Mouse (Mus musculus): ENCODE results near the gene Afm. TPM values are rescaled to one million over a fixed set of nuclear protein-coding genes. Genes with fewer than 3 reads are reported as not detected.

The Afm gene
- polyA plus RNA-seq, 2 experiments: 11.1 to 16.8 TPM

DNA sequence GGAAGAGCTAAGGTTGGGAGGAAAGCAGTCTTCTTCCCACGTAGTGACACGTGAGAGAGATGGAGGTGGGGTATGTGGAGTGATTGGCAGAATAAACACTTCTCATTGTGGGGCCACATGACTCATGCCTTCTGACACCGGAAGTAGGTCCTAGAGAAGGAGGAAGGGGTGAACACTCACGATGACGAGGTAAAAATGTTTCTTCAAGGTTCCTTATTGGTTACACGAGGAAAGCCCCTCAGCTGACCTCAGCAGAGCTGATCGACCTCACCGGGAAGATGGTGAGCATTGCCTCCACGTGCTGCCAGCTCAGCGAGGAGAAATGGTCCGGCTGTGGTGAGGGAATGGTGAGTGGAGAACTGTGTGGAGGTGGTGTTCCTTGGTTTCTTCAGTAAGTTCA, 14.0 kb upstream of the Afm start:
- Histone ChIP-seq H3K9ac (replicated peaks) (no peak overlapping the region), H3K27ac (no peak overlapping the region), H3K4me3 (ENCODE audit: insufficient read depth in 1 of 2, low read depth in 2 of 2, low read length in 2 of 2) (no peak overlapping the region), H3K9me3 (ENCODE audit: control insufficient read depth, low read length) (no peaks in the 10 kb centered on the region), H3K4me1 (replicated peaks; ENCODE audit: control insufficient read depth in 2 of 2, insufficient read depth in 2 of 2, low read length in 1 of 2) (no peaks in the 10 kb centered on the region), H3K4me2 (ENCODE audit: low read depth) (no peak overlapping the region), H3K27me3 (ENCODE audit: control insufficient read depth, insufficient read depth, low read length) (no peaks in the 10 kb centered on the region), H3K36me3 (replicated peaks; ENCODE audit: control insufficient read depth, insufficient read depth, low read depth) (no peaks in the 10 kb centered on the region)
- DNase-seq (ENCODE audit: low read depth in 3 of 3, low spot score in 3 of 3) (no peak), ATAC-seq (ENCODE audit: insufficient read depth) (no peak)
- WGBS (ENCODE audit: insufficient replicate concordance): 36% methylated on average over 11 of the region's 11 CpGs
- TF ChIP-seq CTCF (IDR thresholded peaks at IDR 0.05; ENCODE audit: low read depth): no peak
- no peak for TF ChIP-seq EP300 (IDR thresholded peaks at IDR 0.05; ENCODE audit: low read depth)

DNA sequence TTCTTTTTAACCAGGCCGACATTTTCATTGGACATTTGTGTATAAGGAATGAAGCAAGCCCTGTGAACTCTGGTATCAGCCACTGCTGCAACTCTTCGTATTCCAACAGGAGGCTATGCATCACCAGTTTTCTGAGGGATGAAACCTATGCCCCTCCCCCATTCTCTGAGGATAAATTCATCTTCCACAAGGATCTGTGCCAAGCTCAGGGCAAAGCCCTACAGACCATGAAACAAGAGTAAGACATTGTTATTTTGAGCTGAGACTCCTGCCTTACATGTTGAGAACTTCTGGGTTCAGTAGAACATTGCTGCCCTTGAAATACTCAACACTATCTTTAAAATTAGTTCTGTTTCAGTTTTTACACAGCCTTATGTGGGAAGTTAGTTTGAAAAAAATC, 12.2 kb upstream of the Afm start:
- DNase-seq (ENCODE audit: low read depth in 3 of 3, low spot score in 3 of 3): no peak
- no peaks in the 10 kb centered on the region for H3K4me1 ChIP-seq (replicated peaks; ENCODE audit: control insufficient read depth in 2 of 2, insufficient read depth in 2 of 2, low read length in 1 of 2)
- H3K36me3 ChIP-seq (replicated peaks; ENCODE audit: control insufficient read depth, insufficient read depth, low read depth): no peaks in the 10 kb centered on the region
- no peak overlapping the region for H3K4me3 ChIP-seq (ENCODE audit: insufficient read depth in 1 of 2, low read depth in 2 of 2, low read length in 2 of 2)
- no peak overlapping the region for H3K4me2 ChIP-seq (ENCODE audit: low read depth)
- TF ChIP-seq CTCF (IDR thresholded peaks at IDR 0.05; ENCODE audit: low read depth): no peak
- TF ChIP-seq EP300 (IDR thresholded peaks at IDR 0.05; ENCODE audit: low read depth): no peak
- H3K27ac ChIP-seq: no peak overlapping the region
- no peaks in the 10 kb centered on the region for H3K27me3 ChIP-seq (ENCODE audit: control insufficient read depth, insufficient read depth, low read length)
- no peaks in the 10 kb centered on the region for H3K9me3 ChIP-seq (ENCODE audit: control insufficient read depth, low read length)
- H3K9ac ChIP-seq (replicated peaks): no peak overlapping the region
- ATAC-seq (ENCODE audit: insufficient read depth): no peak
- WGBS (ENCODE audit: insufficient replicate concordance): 57% methylated on average over 2 of the region's 2 CpGs

DNA sequence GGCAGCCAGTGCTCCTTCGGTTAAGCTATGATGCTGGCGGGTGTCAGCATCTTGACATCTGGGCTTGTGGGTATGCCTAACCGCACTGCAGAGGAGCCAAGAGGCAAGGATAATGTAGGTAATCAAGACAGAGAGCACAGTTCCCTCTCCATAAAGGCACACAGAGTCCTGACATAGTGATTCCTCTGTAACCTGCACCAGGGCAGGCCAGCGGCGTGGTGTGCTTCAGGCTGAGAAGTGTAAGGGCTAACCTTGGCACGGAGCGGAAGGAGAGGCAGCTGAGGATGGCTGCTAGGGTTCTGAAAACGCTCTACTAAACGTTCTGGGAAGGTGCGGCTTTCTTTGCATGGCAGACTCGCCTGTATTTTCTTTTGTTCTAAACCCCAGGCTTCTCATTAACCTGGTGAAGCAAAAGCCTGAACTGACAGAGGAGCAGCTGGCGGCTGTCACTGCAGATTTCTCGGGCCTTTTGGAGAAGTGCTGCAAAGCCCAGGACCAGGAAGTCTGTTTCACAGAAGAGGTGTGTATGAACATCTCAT, 11.3 kb upstream of the Afm start:
- no peak for DNase-seq (ENCODE audit: low read depth in 3 of 3, low spot score in 3 of 3)
- no peak overlapping the region for H3K4me2 ChIP-seq (ENCODE audit: low read depth)
- no peaks in the 10 kb centered on the region for H3K27me3 ChIP-seq (ENCODE audit: control insufficient read depth, insufficient read depth, low read length)
- ATAC-seq (ENCODE audit: insufficient read depth): no peak
- H3K4me1 ChIP-seq (replicated peaks; ENCODE audit: control insufficient read depth in 2 of 2, insufficient read depth in 2 of 2, low read length in 1 of 2): no peaks in the 10 kb centered on the region
- 57% methylated on average over 13 of the region's 13 CpGs for WGBS (ENCODE audit: insufficient replicate concordance)
- H3K36me3 ChIP-seq (replicated peaks; ENCODE audit: control insufficient read depth, insufficient read depth, low read depth): no peaks in the 10 kb centered on the region
- no peak overlapping the region for H3K27ac ChIP-seq
- H3K4me3 ChIP-seq (ENCODE audit: insufficient read depth in 1 of 2, low read depth in 2 of 2, low read length in 2 of 2): no peak overlapping the region
- H3K9ac ChIP-seq (replicated peaks): no peak overlapping the region
- H3K9me3 ChIP-seq (ENCODE audit: control insufficient read depth, low read length): no peaks in the 10 kb centered on the region
- TF ChIP-seq CTCF (IDR thresholded peaks at IDR 0.05; ENCODE audit: low read depth): no peak
- no peak for TF ChIP-seq EP300 (IDR thresholded peaks at IDR 0.05; ENCODE audit: low read depth)

DNA sequence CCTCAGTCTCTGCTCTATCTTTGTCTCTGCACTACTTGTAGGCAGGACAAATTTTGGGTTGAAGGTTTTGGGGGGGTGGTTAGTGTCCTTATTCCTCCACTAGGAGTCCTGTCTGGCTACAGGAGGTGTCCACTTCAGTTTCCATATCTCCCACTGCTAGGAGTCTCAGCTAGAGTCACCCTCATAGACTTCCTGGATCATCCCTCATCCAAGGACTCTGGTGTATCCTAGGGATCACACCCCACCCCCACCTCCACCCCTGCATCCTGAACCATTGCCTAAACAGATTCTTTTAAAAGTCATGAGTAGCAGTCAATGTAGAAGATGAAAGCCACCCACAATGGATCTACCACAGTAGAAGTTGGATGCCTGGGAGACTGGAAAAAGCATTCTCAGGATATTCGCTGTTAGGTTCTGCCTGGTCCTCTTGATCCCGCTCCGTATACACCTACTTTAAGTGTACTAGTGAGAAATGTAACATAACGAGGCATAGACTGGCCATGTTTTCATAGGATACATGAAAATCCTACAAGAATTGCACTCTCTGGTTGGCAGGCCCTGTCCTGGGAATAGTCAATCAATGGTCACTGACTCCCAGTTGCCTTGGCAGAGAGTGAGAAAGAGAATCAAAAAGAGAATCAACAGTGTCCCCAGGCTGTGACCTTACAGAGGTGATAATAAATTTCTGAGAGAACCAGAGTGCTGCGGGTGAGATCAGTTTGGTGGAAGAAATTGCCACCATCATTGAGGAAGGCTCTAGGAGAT, 8.7 kb upstream of the Afm start:
- ATAC-seq (ENCODE audit: insufficient read depth): peak; percentile 47
- no peak for TF ChIP-seq EP300 (IDR thresholded peaks at IDR 0.05; ENCODE audit: low read depth)
- TF ChIP-seq CTCF (IDR thresholded peaks at IDR 0.05; ENCODE audit: low read depth): no peak
- WGBS (ENCODE audit: insufficient replicate concordance): 67% methylated on average over 5 of the region's 5 CpGs
- Histone ChIP-seq H3K27ac (no peak overlapping the region), H3K4me1 (replicated peaks; ENCODE audit: control insufficient read depth in 2 of 2, insufficient read depth in 2 of 2, low read length in 1 of 2) (no peaks in the 10 kb centered on the region), H3K36me3 (replicated peaks; ENCODE audit: control insufficient read depth, insufficient read depth, low read depth) (no peaks in the 10 kb centered on the region), H3K9ac (replicated peaks) (no peak overlapping the region), H3K27me3 (ENCODE audit: control insufficient read depth, insufficient read depth, low read length) (no peaks in the 10 kb centered on the region), H3K4me2 (ENCODE audit: low read depth) (no peak overlapping the region), H3K9me3 (ENCODE audit: control insufficient read depth, low read length) (no peaks in the 10 kb centered on the region), H3K4me3 (ENCODE audit: insufficient read depth in 1 of 2, low read depth in 2 of 2, low read length in 2 of 2) (no peak overlapping the region)
- DNase-seq (ENCODE audit: low read depth in 3 of 3, low spot score in 3 of 3): no peak

DNA sequence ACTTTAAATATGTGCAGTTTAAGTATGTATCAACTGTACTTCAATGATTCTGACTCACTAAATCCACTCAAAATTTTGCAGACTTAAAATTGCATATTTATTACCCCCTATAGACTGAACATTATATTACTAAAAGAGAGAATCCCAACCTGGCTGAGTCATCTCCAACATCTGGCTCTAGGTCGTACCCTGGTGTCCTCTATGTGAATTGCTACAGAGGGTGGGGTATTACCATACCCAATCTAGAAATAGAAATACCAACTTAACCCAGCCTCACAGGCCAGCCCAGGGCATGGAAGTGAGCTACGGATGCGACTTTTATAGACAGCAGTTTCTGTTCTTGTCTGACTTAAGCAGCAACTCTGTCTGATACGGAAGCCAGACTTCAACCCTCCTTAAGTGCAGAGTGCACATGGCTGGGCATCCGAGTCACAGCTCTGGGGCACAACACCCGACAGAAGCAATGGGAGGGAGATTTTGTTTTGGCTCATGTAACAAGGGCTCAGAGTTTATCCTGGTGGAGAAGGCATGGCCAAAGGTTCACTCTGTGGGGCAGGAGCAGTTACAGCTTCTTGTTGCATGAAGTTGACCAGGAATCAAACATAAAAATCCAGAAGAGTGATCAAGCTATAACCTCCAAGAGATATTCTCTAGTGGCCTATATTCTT, 6.3 kb upstream of the Afm start:
- no peak for ATAC-seq (ENCODE audit: insufficient read depth)
- no peaks in the 10 kb centered on the region for H3K36me3 ChIP-seq (replicated peaks; ENCODE audit: control insufficient read depth, insufficient read depth, low read depth)
- H3K4me2 ChIP-seq (ENCODE audit: low read depth): no peak overlapping the region
- no peak overlapping the region for H3K9ac ChIP-seq (replicated peaks)
- no peak for DNase-seq (ENCODE audit: low read depth in 3 of 3, low spot score in 3 of 3)
- no peaks in the 10 kb centered on the region for H3K4me1 ChIP-seq (replicated peaks; ENCODE audit: control insufficient read depth in 2 of 2, insufficient read depth in 2 of 2, low read length in 1 of 2)
- H3K9me3 ChIP-seq (ENCODE audit: control insufficient read depth, low read length): no peaks in the 10 kb centered on the region
- TF ChIP-seq EP300 (IDR thresholded peaks at IDR 0.05; ENCODE audit: low read depth): no peak
- TF ChIP-seq CTCF (IDR thresholded peaks at IDR 0.05; ENCODE audit: low read depth): 0 out of 2 replicates have a peak, but pooled peaks have one; percentile 3
- no peaks in the 10 kb centered on the region for H3K27me3 ChIP-seq (ENCODE audit: control insufficient read depth, insufficient read depth, low read length)
- whole genome bisulfite sequencing (ENCODE audit: insufficient replicate concordance): 51% methylated on average over 6 of the region's 6 CpGs
- no peak overlapping the region for H3K4me3 ChIP-seq (ENCODE audit: insufficient read depth in 1 of 2, low read depth in 2 of 2, low read length in 2 of 2)
- H3K27ac ChIP-seq: no peak overlapping the region
